Mouse (Mus musculus) spleen, adult 2 months (tissue): Measurements from ENCODE around the gene Rhoq. TPM values are rescaled to one million over a fixed set of nuclear protein-coding genes. Genes with fewer than 3 reads are reported as not detected.

Source experiments
- DNase-seq, 2 experiments: peaks; one replicate each; pipeline versions ENCODE4 v3.0.0 to v3.0.0-alpha.2; 2012 to 2021; ENCODE audit warnings: low spot score in 2 of 2, low read depth in 1 of 2
- H3K27ac ChIP-seq: fragments of 200-500 bp; 2 replicates; pipeline ENCODE4 v1.5.1; 2012; ENCODE audit warnings: low read length, inconsistent platforms; ENCODE audit not compliant: insufficient read depth
- H3K27me3 ChIP-seq: fragments of 200-500 bp; 2 replicates; pipeline ENCODE4 v1.6.1; 2012; ENCODE audit warnings: mild to moderate bottlenecking, moderate library complexity, low read length, inconsistent platforms; ENCODE audit not compliant: control insufficient read depth, insufficient read depth
- H3K36me3 ChIP-seq: fragments of 200-500 bp; 2 replicates; pipeline ENCODE4 v1.6.1; 2012; ENCODE audit warnings: mild to moderate bottlenecking, low read length, inconsistent platforms; ENCODE audit not compliant: control insufficient read depth, insufficient read depth
- H3K4me1 ChIP-seq: fragments of 200-500 bp; 2 replicates; pipeline ENCODE4 v1.6.1; 2011; ENCODE audit warnings: inconsistent platforms; ENCODE audit not compliant: control insufficient read depth, insufficient read depth, insufficient read length
- H3K4me3 ChIP-seq: fragments of 200-500 bp; 2 replicates; pipeline ENCODE4 v1.5.1; 2011; ENCODE audit warnings: mild to moderate bottlenecking, inconsistent platforms; ENCODE audit not compliant: insufficient read depth, insufficient read length; ENCODE audit errors: extremely low read depth
- CTCF ChIP-seq: fragments of 200-500 bp; IDR thresholded peaks from 2 replicates; pipeline ENCODE4 v1.5.1; 2011; ENCODE audit warnings: mild to moderate bottlenecking, inconsistent platforms; ENCODE audit not compliant: insufficient read depth, insufficient read length, insufficient replicate concordance; ENCODE audit errors: extremely low read depth
- POLR2A ChIP-seq: fragments of 200-500 bp; IDR thresholded peaks from 2 replicates; pipeline ENCODE4 v1.6.1; 2011; ENCODE audit warnings: low read depth, low read length, inconsistent platforms
- WGBS: fragments of 180-500 bp; shearing (Covaris S2); methylation state at CpG from one replicate; pipeline ENCODE4 v1.1.7; 2018; 5-methylcytosine and 5-hydroxymethylcytosine counted together
- polyA plus RNA-seq: library from polyadenylated mRNA; depleted of rRNA; stranded (reverse); fragments of >200 nt; gene quantifications from 2 replicates; pipeline ENCODE4 v1.2.3, GENCODE M21; 2012

Rhoq gene
- polyA plus RNA-seq, 1 experiment = 18.7 TPM

DNA sequence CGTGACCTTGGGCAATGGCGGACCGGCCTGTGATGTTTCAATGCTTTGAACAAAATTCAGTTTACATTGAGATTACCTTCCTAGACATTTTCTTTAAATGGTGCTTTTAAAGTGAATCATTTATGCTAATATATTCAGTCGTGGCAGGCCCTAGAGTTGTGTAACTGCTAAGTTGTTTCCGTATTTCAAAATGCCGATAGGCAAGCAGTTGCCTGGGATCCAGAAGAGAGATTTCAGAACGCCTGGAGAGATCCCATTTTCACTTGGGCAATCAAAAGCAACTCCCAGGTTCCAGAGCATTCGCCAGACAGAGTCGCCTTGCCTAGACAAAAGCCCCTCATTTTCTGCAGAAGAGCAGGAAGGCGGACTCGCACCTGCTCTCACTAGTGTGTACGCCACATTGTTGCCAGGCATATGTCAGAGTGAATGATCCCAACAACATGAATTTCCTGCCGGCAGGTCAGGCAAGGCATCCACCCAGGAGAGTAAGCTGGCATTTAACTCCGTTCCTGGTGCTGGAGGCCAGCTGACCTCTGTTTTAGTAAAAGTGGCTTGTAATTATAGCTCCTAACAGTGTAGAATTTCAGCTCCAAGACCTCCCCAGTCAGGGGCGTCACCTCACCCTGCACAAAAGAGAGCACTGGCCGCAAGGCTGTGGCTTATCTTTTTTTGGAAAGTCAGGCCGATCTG lies 23.7 kb downstream of the Rhoq start:
- Histone ChIP-seq H3K4me3 (no peak overlapping the region), H3K27ac (no peak overlapping the region), H3K36me3 (peaks cover 3% of the 10 kb centered on the region; the same call in 1 of the 2 replicates), H3K4me1 (peaks cover 8% of the 10 kb centered on the region), H3K27me3 (no peaks in the 10 kb centered on the region)
- DNase-seq = no peak
- TF ChIP-seq POLR2A (no peak), CTCF (no peak)
- WGBS = 86% methylated on average over 17 of the region's 17 CpGs

DNA sequence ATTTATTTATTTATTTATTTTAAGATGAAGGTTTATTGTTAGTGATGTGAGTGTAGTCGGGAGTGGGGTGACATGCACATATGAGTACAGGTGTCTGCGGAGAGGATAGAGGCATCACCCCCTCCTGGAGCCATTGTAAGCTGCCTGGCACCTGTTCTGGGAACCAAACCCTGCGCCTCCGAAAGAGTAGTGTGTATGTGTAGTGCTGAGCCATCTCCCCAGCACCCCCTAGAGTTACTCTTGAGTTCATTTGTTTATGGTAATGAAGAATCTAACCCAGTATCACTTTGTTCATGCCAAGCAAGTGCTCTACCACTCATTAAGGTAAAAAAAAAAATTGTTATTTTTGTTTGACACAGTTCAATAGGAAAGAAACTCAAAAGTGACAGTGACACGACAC lies 25.3 kb downstream of the Rhoq start:
- Histone ChIP-seq H3K4me1 (peaks cover 8% of the 10 kb centered on the region), H3K27me3 (no peaks in the 10 kb centered on the region), H3K27ac (no peak overlapping the region), H3K4me3 (no peak overlapping the region), H3K36me3 (peaks cover 3% of the 10 kb centered on the region; the same call in 1 of the 2 replicates)
- DNase-seq = peak; percentile 38 to 41
- 53% methylated on average over 5 of the region's 5 CpGs for WGBS
- TF ChIP-seq CTCF (peak; percentile 2; the same call in 1 of the 2 replicates), POLR2A (no peak)

DNA sequence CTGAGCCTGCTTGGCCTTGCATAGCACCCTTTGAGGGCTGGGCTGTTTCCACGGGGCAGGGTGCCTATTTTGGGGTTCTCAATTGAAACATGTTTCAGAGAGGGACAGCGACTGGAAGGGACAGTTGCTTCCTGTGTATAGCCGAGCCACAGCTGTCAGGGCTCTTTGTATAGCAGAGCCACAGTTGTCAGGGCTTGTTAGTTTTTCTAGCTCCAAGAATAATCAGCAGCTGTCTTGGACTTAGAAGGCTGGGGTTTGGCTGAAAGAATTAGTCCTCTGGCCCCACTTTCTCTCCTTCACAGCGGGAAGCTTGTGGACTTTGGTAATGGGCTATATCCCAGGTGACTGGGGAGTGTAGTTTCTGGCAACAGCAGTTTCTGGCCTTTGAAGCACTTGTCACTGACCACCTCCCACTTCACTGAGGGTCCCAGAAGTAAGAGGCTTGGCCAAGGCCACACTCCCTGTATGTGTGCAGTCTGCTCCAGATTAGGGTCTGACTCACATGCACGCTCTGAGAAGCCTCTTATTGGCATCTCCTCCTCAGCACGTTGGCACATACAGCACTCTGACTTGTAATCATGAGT lies 25.8 kb downstream of the Rhoq start:
- H3K4me1 ChIP-seq = peaks cover 8% of the 10 kb centered on the region
- H3K36me3 ChIP-seq = peaks cover 3% of the 10 kb centered on the region; the same call in 1 of the 2 replicates
- no peak overlapping the region for H3K4me3 ChIP-seq
- TF ChIP-seq CTCF (no peak), POLR2A (no peak)
- DNase-seq = no peak
- no peak overlapping the region for H3K27ac ChIP-seq
- 52% methylated on average over 6 of the region's 6 CpGs for WGBS
- H3K27me3 ChIP-seq = no peaks in the 10 kb centered on the region

DNA sequence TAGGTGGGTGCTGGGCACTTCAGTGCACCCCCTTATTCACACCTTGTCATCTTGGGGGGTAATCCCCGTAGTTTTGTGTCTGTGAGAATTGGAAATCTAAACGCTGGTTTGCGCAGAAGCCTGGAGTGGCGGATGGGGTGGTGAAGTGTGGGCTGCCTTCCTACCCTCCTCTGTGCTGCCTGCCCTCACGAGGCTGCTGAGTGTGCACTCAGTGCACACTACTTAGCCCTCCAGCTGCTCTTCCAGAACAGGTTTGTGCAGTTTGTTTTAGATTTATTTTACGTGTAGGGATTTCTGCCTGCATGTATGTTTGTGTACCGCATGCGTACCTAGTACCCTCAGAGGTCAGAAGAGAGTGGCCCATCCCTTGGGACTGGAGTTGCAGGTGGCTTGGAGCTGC lies 28.4 kb downstream of the Rhoq start:
- H3K36me3 ChIP-seq = peaks cover 6% of the 10 kb centered on the region; the same call in 1 of the 2 replicates
- 89% methylated on average over 8 of the region's 8 CpGs for WGBS
- no peak for DNase-seq
- no peak overlapping the region for H3K4me3 ChIP-seq
- H3K4me1 ChIP-seq = peaks cover 8% of the 10 kb centered on the region
- H3K27me3 ChIP-seq = no peaks in the 10 kb centered on the region
- TF ChIP-seq POLR2A = no peak
- TF ChIP-seq CTCF = no peak
- no peak overlapping the region for H3K27ac ChIP-seq

DNA sequence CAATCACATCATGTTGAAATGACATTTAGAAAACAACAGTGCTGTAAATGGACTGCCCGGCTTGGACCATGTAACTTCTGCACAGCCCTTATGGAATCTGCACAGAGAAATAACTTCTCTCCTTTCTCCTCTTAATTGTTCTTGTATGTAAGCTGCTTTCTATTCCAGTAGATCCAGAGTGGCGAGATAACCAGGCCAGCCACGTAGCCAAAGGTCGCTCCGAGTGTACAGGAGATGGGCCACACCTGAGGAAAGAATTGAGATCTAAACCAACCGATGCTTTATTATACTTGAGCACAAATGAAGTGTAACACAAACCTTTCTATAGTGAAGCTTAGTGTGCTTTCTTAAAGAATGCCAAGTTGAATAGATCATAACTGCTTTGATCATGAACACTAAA lies 34.4 kb downstream of the Rhoq start:
- H3K4me1 ChIP-seq = no peaks in the 10 kb centered on the region
- H3K4me3 ChIP-seq = no peak overlapping the region
- H3K36me3 ChIP-seq = peaks cover 18% of the 10 kb centered on the region
- no peak for DNase-seq
- WGBS = 93% methylated on average over 6 of the region's 6 CpGs
- no peak overlapping the region for H3K27ac ChIP-seq
- H3K27me3 ChIP-seq = no peaks in the 10 kb centered on the region
- TF ChIP-seq POLR2A = no peak
- no peak for TF ChIP-seq CTCF

DNA sequence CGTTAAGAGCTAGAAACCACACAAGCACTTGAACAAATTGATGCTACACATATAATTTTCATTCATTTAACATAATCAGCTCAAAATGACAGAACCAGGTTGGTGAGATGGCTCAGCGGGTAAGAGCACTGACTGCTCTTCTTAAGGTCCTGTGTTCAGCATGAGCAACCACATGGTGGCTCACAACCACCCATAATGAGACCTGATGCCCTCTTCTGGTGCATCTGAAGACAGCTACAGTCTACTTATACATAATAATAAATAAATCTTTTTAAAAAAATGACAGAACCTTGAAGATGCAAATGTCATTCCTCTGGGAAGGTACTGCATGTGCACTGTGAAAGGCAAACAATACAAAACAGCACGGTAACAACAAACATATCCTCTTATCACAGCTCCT lies 46.1 kb downstream of the Rhoq start:
- Histone ChIP-seq H3K36me3 (0 out of 2 replicates have a peak, but pooled peaks cover 1% of the 10 kb centered on the region), H3K27ac (no peak overlapping the region), H3K27me3 (no peaks in the 10 kb centered on the region), H3K4me1 (no peaks in the 10 kb centered on the region), H3K4me3 (no peak overlapping the region)
- no peak for DNase-seq
- TF ChIP-seq POLR2A (no peak), CTCF (no peak)
- WGBS = 89% methylated on average over 3 of the region's 3 CpGs
